Mouse (Mus musculus) retina, adult 2 months (tissue): ENCODE data around the gene Sbf2.

Experiments
- DNase-seq: peaks from one replicate; pipeline ENCODE4 v3.0.0-alpha.2; 2012; ENCODE audit warnings: low read depth, low spot score

Sbf2 gene

DNA sequence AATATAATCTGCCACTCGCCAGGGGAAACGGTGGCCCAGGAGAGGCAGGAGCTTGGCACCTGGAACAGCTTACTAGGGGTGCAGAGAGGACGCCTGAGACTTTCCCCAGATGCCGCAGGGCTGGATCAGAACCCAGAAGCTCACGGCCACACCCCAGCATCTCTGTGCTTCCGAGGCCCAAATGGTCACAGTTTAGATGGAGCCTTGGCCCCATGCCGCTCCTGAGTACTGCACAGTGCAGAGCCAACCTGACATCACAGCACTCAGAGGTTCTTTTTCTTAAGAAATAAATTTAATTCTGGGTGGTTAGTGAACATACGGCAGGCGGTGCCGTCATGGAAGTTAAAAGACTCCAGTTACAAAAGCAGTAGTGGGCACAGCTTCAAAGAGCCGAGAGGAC is 307.0 kb downstream of the Sbf2 start:
- no peak for DNase-seq

DNA sequence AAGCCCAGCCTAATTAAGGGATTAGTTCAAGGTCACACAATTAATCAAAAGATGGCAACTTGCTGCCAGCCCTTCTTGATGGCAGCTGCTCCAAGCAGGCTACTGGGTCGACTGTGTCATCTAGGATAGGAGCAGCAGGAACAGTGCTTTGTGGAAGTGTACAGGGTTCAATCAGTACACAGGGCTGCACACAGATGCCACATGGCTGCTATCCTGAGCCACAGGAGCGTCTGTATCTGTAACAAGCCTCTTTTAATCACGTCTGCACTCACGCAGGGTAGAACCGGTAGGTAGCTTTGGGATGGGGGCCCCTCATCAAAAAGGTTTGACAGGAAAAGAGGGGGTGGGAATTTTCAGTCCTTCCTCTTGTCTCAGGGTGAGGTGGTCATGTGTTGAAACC is 308.4 kb downstream of the Sbf2 start:
- DNase-seq, result no peak

DNA sequence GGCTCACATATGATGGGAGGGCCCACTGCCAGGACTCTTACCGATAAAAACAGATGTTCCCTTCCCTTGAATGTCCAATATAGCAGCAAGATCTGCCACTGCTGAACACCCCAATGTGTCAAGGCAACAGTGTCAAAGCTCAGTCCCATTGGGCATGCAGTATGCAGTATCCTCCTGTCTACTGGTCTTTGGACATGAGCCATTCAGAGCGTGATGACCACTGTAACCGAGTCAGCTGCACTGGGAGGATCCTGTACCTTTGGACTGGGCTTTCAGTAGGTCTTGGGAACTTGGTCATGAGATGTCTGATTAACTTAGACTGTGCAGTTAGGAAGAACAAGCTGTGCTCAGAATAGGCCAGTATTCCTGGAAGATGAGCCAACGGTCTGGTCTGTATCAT is 309.2 kb downstream of the Sbf2 start:
- DNase-seq, result no peak

DNA sequence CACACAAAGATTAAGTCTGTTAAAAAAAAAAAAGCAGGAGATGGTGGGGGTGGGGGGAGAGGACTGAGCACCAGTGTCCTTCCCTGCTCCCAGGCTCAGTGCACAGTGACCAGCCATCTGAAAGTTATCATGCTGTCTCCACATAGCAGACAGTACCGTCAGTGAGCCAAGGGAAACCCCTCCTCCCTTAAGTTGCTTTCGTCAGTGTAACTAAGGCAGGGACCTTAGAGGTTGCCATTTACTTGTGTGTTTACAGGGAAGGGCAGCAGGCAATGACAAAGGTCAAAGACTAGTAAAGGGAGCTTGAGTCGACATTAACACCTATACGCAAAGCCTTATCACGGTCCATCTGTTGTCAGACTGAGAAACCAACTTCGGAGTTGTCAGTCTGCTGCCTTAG is 311.8 kb downstream of the Sbf2 start:
- DNase-seq, result no peak

DNA sequence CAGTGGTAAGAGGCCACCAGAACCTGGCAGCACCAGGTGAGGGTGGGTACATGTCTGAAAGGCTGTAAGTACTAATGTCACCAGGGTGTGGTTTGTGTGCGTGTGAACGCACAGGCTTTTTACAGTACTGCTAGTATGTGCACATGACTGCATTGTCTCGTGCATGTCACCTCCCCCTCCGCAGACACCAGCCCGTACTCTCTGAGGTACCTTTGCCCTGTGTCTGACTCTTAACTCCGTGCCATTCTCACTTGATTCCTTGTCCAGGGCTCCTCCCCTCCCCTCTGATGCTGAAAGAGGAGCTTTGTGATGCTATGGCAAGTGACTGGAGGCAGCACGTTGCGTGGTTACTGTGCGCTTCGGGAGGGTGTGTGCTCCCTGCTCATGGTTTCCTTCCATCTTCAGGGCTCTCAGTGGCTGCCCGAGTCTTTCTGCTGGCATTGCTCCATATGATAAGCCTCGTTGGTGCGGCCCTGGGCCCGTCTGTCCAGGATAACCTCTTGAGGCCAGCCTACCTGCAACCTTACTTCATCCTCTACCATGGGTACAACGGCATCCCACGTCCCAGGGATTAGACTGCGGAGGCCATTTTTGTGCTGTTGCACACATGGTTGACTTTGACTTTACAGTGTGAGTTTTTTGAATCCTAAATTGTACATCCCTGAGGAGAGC is 315.8 kb downstream of the Sbf2 start:
- no peak for DNase-seq

DNA sequence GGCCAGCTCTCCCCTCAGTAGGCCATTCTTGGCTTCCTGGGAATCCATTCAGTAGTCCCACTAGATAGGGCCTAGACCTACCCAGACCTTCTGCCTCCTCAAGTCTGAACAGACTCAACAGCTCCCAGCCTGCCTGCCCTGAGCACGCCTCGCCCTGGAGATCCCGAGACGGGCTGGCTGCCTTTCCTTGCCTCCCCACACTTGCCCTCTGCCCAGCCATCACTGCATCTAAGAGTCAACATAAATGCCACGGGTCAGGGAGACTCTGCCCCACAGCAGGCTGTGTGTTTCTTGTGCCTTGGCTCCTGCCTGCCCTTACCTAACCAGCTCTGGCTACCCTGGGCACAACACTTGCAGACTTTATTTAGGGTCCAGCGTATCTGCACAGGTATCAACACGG is 316.6 kb downstream of the Sbf2 start:
- no peak for DNase-seq

DNA sequence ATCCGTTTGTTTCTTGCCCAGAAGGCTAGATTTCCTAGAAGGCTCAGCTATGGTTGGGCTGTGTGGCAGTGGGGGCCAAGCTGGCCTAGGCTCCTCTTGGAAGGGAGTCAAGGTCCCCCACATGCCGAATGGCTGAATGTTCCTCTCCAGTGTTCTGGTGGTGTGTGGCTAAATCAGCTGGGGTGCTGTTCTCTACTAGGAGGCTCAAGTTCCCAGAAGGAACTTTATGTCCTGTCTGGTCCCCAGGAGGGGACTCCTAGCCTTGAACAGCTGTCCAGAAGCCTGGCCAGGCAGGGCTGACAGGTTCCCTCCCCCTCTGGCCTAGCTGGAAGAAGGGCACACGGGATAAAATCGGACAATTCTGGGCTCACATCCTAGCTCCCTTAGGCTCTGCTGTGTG is 317.1 kb downstream of the Sbf2 start:
- DNase-seq, result no peak

DNA sequence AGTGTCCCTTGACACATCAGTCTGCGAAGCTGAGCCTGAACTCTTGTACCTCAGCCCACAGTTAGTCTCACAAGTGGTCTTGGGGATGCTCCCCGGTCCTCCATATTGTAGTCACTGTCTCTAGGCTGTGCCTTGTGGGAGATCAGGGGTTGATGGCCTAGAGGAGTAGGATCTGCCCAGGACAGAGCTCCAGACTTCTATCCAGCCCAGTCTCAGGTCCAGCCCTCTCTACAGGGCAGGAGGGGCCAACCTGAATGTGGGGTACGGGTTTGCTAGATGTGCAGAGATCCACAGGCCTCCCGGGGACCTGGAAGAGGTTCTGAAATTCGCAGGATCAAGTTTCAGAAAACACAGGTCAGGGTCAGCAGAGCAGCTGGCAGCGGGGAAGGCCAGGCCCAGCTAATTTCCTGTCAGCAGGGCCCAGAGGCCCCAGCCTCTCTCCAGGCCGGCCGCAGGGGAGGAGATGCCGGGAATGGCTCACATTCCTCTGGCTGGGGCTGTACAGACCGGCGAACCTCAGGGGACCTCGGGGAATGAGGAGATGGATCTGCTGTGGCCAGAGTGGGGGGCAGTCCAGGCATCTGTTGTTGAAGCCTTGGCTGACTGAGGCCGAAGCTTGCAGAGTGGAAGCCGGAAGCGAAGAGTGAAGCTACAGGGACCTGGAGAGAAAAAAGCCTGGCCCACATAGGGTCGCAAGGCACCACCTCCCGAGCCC is 317.7 kb downstream of the Sbf2 start:
- no peak for DNase-seq

DNA sequence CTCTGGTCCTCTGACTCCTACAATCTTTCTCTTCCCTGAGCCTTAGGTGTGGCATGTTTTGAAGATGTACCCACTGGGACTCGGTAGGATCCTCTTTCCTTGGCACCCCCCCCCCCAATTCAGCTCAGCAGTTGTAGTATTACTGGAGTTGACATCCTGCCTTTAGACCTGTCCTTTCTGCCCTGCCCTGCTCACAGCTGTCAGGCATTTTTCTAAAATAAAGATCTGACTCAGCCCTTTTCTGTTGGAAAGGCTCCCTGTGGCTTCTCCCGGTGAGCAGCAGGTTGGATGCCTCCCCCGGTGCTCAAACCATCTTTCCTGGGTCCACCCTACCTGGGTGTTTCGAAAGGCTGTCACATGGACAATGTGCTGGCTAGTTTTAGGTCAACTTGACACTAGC is 325.1 kb downstream of the Sbf2 start:
- DNase-seq, result no peak

DNA sequence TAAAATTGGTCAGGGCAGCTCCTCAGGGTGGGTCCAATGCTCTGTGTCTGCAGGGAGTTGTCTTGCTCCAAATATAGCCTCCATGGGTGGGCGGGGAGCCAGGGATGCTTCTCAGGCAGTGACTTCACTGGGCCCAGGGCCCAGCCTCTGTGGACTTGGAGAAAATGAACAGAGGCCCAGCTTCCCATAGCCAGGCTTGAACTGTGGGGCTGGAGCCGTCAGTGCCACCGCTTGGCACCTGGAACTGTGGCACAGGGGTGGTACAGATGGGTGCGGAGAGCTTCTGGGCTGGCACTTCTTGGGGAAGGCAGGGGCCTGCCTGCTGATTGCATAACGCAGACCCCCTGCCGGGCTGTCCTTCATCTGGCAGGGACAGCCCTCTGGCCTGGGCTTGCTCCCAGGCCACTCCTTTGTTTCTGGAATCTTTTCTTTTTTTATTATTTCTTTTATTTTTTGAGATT is 326.0 kb downstream of the Sbf2 start:
- no peak for DNase-seq

DNA sequence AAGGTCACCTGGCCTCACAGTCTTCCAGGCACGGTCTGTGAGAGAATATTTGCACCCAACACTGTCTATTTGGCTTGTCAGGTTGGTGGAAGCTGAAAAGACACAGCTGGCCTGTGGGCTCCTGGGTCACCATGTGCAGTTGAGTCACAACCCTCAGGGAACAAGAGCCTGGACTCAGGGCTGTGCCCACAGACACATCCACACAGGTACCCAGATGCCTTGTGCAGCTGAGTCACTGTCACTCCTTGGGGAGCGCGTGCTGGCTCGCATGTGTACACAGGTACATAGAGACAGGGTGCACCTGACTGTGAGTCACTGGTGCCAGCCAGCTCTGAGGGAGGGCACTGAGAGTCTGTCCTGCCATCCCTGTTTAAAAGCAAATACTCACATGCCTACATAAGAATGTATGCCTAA is 326.5 kb downstream of the Sbf2 start:
- no peak for DNase-seq

DNA sequence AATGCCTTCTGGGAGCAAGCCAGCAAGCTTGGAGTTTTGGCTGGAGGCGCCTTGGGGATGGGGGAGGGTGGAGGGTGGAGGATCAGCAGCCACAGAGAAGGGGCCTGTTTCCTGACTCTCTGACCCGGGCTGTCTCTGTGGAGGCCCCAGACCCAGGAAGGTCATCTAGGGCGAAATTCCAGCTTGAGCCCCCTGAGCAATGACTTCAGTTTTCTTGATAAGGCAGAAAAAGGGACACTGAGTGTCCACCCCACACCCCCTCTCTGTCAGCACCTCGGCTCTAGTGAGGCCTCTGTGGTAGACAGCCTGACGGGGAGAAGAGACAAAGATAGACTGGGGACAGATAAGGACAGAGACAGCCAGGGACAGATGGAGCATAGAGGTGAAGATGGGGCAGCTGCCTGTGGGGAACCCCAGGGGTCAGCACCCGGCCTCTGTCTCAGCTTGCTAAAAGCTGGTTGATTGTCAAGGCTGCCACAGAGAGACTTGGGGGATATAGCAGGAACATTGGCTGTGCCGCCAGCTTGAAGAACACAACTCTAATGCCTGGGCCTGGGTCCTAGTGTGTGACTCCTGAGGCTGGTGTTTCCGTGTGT is 327.1 kb downstream of the Sbf2 start:
- DNase-seq, result no peak

DNA sequence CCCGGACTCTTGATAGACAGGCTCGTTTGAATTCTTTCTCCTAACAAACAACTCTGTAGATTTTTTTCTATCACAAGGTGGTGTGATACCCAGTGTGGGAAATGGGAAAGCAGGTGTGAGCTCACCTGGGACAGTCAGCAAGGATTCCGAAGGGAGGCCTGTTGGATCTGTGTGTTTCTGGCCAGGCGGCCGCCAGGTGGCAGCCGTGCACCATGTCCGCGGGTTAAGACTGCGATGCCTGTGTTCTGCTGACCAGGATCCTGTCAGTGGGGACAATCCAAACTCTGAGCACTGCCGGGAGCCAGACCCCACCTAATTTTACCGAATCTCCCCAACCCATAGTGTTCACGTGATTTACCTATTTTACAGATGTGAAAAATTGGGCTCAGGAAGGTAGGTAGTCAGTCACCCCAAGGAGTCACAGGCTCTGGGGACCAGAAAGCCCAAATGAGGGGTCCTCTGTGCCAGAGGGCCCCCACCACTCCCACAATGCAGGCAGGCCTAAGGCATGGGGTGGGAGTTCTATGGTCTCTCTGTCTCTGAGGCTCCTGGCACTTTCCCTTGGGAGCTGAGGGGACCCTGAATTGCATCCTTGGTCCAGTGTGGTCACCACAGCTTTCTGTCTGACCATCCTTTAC is 327.8 kb downstream of the Sbf2 start:
- peak; percentile 48 for DNase-seq

DNA sequence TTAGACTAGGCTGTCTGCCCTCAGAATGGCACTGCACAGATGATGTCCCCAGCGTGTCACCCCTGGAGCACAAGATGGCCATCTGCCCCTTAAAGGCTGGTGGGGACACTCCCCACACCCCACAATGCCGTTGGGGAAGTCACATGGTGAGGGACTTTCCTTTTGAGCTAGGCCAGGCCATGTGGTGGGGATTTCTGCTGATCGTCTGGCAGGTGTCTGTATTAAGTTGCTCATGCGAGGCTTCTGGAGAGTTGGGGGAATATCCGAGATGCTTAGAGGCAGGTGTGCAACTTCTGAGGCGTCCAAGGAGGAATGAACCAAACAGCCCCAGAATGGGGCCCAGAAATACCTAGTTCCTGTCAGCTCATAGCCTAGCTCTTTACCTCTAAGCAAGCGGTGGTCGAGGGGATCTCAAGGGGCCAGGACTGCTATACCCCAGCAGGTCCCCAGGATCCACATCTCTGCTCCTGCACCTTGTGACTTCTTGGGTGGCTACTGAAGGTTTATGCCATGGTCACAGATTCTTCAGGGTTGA is 328.5 kb downstream of the Sbf2 start:
- no peak for DNase-seq

DNA sequence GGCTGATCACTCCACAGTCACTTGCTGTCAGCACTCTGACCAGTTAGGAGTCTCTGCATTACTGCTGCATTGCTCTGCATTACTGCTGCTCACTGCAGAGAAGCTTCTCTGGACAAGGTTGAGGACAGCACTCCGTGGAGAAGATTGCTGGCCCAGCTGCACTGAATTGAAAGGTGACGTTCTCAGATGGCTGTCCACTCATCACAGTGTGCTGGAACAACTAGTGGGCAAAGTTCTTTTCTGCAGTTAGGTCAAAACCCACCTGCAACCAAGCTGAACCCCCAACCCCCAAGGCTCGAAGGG is 328.9 kb downstream of the Sbf2 start:
- DNase-seq, result no peak

DNA sequence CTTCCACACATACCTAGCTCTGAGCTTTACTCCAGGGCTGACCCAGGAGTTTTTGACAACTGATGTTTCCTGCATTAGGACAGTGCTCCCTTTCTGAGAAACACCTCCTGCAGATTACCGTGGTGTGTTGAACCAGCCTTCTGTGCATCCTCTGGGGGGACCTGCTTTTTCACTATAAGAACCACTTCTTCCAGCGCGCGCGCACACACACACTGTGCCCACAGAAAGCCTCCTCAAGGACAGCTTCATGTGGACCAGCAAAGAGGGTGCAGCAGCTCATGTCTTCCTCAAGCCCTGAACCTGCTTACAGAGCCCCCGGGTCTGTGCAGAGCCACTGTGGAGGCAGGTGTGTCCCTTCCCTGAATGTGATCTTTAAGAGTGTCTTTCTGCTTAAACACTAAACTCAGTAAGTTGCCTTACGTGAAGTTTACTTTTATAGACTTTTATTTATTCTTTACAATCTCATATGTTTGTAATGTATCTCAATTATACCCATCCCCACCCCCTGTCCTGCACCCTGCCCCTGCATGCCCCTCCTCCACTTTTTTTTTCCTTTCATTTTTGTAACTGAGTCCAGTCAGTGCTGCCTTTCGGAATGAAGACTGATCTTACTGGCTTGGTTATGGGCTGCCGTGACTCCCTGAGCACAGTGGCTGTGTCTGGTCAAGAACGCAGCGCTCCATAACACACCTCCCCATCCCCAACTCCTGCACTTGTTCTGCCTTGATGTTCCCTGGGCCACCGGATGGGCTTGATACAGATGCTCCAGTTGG is 329.5 kb downstream of the Sbf2 start:
- DNase-seq, result no peak

DNA sequence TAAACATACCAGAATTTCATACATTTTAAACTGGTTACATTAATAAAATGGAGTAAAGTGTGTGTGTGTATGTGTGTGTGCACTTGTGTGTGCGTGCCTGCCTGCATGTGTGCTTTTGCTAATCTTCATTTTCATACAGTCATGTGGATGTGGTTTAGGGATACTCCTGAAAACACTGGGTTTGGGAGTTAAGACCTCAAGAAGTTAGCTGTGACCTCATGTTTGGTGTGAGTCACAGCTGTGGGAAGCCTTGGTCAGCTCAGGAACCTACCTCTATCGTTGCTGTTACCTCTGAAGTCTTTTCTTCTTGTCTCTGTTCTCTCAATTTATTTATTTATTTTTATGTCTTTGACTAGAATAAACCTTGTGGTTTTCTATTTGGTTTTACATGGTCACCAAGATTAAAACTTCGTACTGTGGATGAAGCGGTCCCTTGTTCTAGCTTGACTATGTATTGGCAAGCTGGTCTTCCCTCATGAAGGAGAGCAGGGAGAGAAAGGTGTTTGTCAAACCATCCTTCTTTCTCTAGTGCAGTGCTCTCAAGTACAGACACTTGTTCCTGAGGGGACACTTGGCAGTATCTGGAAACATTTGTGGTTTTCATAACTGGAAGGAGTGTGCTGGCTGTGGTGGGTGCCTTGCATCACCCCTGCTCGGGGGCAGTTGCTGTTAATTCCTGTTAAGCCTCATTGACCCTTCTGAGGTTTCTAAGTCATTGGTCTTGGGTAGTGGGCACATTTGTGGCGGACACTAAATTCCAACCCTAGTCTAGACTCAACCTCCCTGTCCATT is 331.0 kb downstream of the Sbf2 start:
- no peak for DNase-seq

DNA sequence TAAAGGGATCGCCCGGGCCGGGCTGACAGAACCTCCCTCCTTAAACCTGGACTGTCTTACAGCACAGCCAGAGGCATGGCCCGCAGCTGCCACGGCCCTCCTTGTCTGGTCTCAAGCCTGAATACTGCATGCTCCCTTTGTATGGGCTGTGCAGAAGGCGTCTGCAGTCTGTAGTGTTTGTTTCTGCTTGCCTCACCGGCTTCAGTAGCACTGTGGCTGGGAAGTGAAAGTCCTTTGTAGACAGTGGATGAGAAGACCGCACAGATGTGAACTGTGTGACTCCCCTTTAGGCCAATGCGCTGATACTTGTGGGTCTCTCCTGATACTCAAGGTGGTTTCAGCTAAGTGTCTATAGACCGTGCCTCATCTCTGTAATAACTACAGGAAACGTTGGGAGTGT is 331.9 kb downstream of the Sbf2 start:
- DNase-seq, result no peak

DNA sequence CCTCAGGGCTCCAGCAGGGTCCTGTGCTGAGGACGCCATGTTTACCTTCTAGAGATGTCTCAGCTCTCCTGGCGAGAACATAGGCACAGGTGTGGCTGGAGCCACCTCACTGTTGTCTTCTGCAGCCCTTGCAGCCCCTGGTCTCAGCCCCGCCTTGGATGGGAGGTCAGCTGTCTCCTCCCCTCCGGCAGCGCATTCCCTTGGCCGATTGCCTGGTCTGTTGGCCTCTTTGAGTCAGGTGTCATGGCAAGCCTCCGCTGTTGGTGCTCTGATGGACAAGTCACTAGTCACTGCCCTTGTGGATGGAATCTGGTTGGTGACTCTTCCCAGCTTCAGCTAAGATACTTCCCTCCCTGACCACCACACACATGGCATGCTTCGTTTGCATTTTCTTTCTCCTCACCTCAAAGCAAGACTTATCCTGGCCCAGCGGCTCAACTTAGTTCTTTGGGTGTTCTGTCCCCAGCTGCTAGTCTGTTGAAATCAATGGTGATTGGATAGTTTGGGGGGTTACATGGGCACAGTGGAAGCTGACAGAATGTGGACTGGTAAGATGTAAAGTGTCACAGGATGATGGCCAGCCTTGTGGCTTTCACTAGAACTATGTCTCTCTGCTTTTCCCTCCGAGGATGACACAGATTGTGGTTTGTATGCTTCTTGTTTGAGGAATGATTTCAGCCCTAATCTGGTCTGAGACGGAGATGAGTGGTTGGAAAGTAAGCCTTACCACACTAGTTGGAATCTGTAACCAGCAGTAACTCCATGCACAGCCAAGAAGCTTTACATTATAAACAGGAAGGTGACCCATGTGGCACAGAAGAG is 333.1 kb downstream of the Sbf2 start:
- no peak for DNase-seq

DNA sequence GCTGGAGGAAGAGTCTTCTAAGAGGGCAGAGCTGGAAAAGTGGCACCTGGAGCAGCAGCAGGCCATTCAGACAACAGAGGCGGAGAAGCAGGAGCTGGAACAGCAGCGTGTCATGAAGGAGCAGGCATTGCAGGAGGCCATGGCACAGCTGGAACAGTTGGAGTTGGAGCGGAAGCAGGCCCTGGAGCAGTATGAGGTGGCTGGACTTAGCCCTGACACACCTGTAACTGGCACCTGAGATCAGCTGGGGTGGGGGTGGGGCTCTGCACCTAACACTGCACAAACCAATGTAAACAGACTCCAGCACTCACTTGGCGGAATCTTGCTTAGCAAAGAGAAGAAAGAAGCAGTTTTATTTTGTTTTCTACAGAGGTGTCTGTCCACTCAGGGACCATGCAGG is 335.5 kb downstream of the Sbf2 start:
- DNase-seq, result no peak
